ENCODE assay signal across 7 mouse cellular contexts in the genomic region with DNA sequence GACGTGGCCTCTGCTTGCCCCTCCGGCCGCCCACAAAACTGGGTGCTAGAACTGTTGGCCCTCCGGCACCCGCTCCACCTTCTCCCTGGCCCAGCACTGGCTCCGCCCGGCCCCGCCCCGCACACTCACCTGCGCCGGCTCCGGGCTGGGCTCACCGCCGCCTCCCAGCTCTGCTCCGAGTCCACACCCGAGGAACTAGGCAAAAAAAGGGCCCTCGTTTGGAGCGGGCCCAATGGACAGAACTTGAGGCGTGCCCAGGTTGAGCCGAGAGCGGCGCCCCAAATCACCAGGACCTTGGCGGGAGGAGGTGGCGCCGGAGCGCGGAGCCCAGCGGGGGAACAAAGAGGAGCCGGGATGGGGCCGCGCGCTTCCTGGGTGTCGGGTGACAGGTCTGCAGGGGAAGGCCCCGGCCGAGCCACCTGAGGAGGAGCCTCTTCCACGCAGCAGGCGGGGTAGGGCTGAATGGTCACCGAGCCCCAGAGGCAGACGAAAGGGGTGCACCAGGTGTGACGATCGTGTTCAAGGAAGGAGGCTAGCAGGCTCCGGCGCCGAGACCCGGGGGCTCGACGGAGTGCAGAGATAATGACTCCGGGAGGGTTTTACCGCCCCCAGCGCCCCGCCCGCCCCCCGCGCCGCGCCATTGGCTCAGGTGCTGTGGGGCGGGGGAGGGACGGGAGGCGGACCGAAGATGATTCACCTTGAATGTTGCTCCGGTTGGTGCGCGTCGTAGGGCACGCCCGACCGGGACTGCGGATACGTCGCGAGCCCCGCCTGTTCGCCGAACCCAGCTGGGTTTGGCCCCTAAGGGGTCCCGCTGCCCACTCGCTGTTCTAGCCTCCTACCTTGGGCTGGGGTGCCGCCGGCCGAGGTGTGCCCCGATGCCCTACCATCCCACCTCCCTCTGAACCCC.
DNase-seq lines count a peak whose midpoint lies in the region; ATAC-seq and TF ChIP-seq lines count a peak whose summit lies in the region.

No protein-coding gene starts in this region.

- peak; percentile 42 for DNase-seq in T-cell, adult 2 months (ENCODE audit: low spot score)
- DNase-seq in limb, embryonic 11.5 days (ENCODE audit: low spot score), result peak; percentile 67
- peak; percentile 60 for DNase-seq in thymus, postnatal 14 days
- DNase-seq in cerebellum, adult 8-10 months, result no peak

- peak overlapping the region; percentile 92 for H3K4me3 ChIP-seq in ES-Bruce4 (ENCODE audit: low read depth, low read length)
- H3K4me3 ChIP-seq in limb, embryonic 11.5 days (ENCODE audit: low read depth, low read length), result peak overlapping the region; percentile 24
- H3K4me3 ChIP-seq in midbrain, embryonic 13.5 days (replicated peaks), result peak overlapping the region; percentile 25

- under 1% methylated on average over 77 of the region's 80 CpGs for WGBS in limb, embryonic 11.5 days
- under 1% methylated on average over 74 of the region's 80 CpGs for WGBS in midbrain, embryonic 13.5 days

- peak overlapping the region; percentile 87 for H3K27ac ChIP-seq in ES-Bruce4 (ENCODE audit: insufficient read depth, low read length)
- H3K27ac ChIP-seq in limb, embryonic 11.5 days (replicated peaks; ENCODE audit: low read depth, low read length), result no peak overlapping the region
- H3K27ac ChIP-seq in midbrain, embryonic 13.5 days, result no peak overlapping the region

- H3K9ac ChIP-seq in ES-Bruce4 (ENCODE audit: low read depth, poor library complexity, severe bottlenecking), result peak overlapping the region; percentile 84
- H3K9ac ChIP-seq in limb, embryonic 11.5 days (ENCODE audit: low read length), result peak overlapping the region; percentile 17; the same call in 1 of the 2 replicates
- H3K9ac ChIP-seq in midbrain, embryonic 13.5 days (replicated peaks), result no peak overlapping the region

- ATAC-seq in granulocyte monocyte progenitor cell, adult 5-6 weeks (replicated peaks; ENCODE audit: poor library complexity, severe bottlenecking), result peak; percentile 29
- 0 out of 2 replicates have a peak, but pooled peaks have one; percentile 9 for ATAC-seq in limb, embryonic 11.5 days (ENCODE audit: insufficient number of reproducible peaks, low FRiP score, low TSS enrichment, low read depth)
- no peak for ATAC-seq in midbrain, embryonic 13.5 days

- no peak for TF ChIP-seq EP300 in ES-Bruce4 (IDR thresholded peaks at IDR 0.05; ENCODE audit: insufficient read depth, low read depth, low read length)

- TF ChIP-seq CTCF in ES-Bruce4 (IDR thresholded peaks at IDR 0.05; ENCODE audit: low read depth, low read length), result no peak

- peaks cover 3% of the 10 kb centered on the region; the same call in 1 of the 2 replicates for H3K36me3 ChIP-seq in ES-Bruce4 (ENCODE audit: control insufficient read depth, insufficient read depth, low read length, poor library complexity, severe bottlenecking)
- no peaks in the 10 kb centered on the region for H3K36me3 ChIP-seq in limb, embryonic 11.5 days (ENCODE audit: control insufficient read depth, insufficient read depth, low read length)
- H3K36me3 ChIP-seq in midbrain, embryonic 13.5 days, result no peaks in the 10 kb centered on the region

- H3K4me1 ChIP-seq in ES-Bruce4 (ENCODE audit: control insufficient read depth, insufficient read depth, low read length), result peaks cover 13% of the 10 kb centered on the region
- peaks cover 33% of the 10 kb centered on the region for H3K4me1 ChIP-seq in limb, embryonic 11.5 days (ENCODE audit: control insufficient read depth, insufficient read depth, low read length)
- peaks cover 46% of the 10 kb centered on the region for H3K4me1 ChIP-seq in midbrain, embryonic 13.5 days (replicated peaks)

- H3K4me2 ChIP-seq in limb, embryonic 11.5 days (ENCODE audit: low read depth, severe bottlenecking), result peak overlapping the region; percentile 29
- H3K4me2 ChIP-seq in midbrain, embryonic 13.5 days (replicated peaks), result peak overlapping the region; percentile 44

- no peaks in the 10 kb centered on the region for H3K9me3 ChIP-seq in ES-Bruce4 (replicated peaks; ENCODE audit: control insufficient read depth, insufficient read depth, low read length, poor library complexity, severe bottlenecking)
- no peaks in the 10 kb centered on the region; the same call in 1 of the 2 replicates for H3K9me3 ChIP-seq in limb, embryonic 11.5 days (ENCODE audit: control insufficient read depth, low read length)
- no peaks in the 10 kb centered on the region for H3K9me3 ChIP-seq in midbrain, embryonic 13.5 days

- TF ChIP-seq POLR2A in ES-Bruce4 (IDR thresholded peaks at IDR 0.05; ENCODE audit: insufficient read depth, low read length), result no peak

- H3K27me3 ChIP-seq in ES-Bruce4 (ENCODE audit: control insufficient read depth, insufficient read depth, low read length, poor library complexity, severe bottlenecking), result no peaks in the 10 kb centered on the region
- H3K27me3 ChIP-seq in limb, embryonic 11.5 days (ENCODE audit: control insufficient read depth, insufficient read depth, low read length), result peaks cover 86% of the 10 kb centered on the region
- peaks cover 97% of the 10 kb centered on the region for H3K27me3 ChIP-seq in midbrain, embryonic 13.5 days

Comparison
In these comparisons a context has a peak if more than half of its experiments do, and no peak if none do; other contexts are left out.
1. H3K4me3 ChIP-seq: peak in every context shown above with its lines; median percentile 92 in ES-Bruce4; 25 in midbrain, embryonic 13.5 days; 24 in limb, embryonic 11.5 days.